Mouse (Mus musculus): ENCODE data around the gene Cecr2. TPM values are rescaled to one million over a fixed set of nuclear protein-coding genes. Genes with fewer than 3 reads are reported as not detected.

Cecr2 gene
- total and polyA plus RNA-seq, 3 experiments: 5.2 to 6.8 (median 5.9) TPM

Small RNA genes lying within 50 kb of the gene (microRNA-seq; reads per million reads assigned to microRNA genes)
- gene Gm25193: 0 reads per million in 2 experiments

Other genes starting within 250 kb of the Cecr2 start
- gene Il17ra, start 203.1 kb upstream of the Cecr2 start, total RNA-seq (2021): 10 to 100 TPM in 1 of 2 experiments, 1 to 10 TPM in 1; 8.7 to 10.5 TPM
- 9.2 and 15.1 TPM in 2 replicates for gene Il17ra, start 203.1 kb upstream of the Cecr2 start, polyA plus RNA-seq (2012; rRNA removed)
- under 1 TPM; 0.06 to 0.10 TPM for gene Tmem121b, start 172.6 kb upstream of the Cecr2 start, total RNA-seq (2021)
- 0.03 and 0.12 TPM in 2 replicates for gene Tmem121b, start 172.6 kb upstream of the Cecr2 start, polyA plus RNA-seq (2012; rRNA removed)
- 10 to 100 TPM; 25.2 to 26.8 TPM for gene Hdhd5, start 135.1 kb upstream of the Cecr2 start, total RNA-seq (2021)
- gene Hdhd5, start 135.1 kb upstream of the Cecr2 start, polyA plus RNA-seq (2012; rRNA removed): 27.6 and 30.3 TPM in 2 replicates
- under 1 TPM; 0.14 to 0.21 TPM for gene Slc25a18, start 107.2 kb downstream of the Cecr2 start, total RNA-seq (2021)
- 0.62 and 1.3 TPM in 2 replicates for gene Slc25a18, start 107.2 kb downstream of the Cecr2 start, polyA plus RNA-seq (2012; rRNA removed)
- 100 to 1,000 TPM; 362 to 464 TPM for gene Atp6v1e1, start 156.4 kb downstream of the Cecr2 start, total RNA-seq (2021)
- 241 and 338 TPM in 2 replicates for gene Atp6v1e1, start 156.4 kb downstream of the Cecr2 start, polyA plus RNA-seq (2012; rRNA removed)
- gene Bcl2l13, start 169.8 kb downstream of the Cecr2 start, total RNA-seq (2021): 10 to 100 TPM; 70.4 to 84.6 TPM
- gene Bcl2l13, start 169.8 kb downstream of the Cecr2 start, polyA plus RNA-seq (2012; rRNA removed): 24.1 and 30.2 TPM in 2 replicates

Data from adrenal gland, adult 2 months (tissue).